Mouse (Mus musculus) layer of hippocampus, adult 9-10 months (tissue): Measurements from ENCODE around the gene Safb.

ENCODE experiments used
- DNase-seq: peaks from one replicate; pipeline ENCODE4 v3.0.0; 2022; ENCODE audit warnings: low spot score

Safb gene

GRCm38 (mm10) chr17:56655311-56655710, 70.7 kb downstream of the Safb start:
- no peak for DNase-seq
